Mouse (Mus musculus) neural tube, embryonic 13.5 days (tissue): Measurements from ENCODE around the gene Itsn1. TPM values are rescaled to one million over a fixed set of nuclear protein-coding genes. Genes with fewer than 3 reads are reported as not detected.

Experiments
- ATAC-seq: fragments of 200-750 bp; cut with Nextera tagmentation; 2 replicates; pipeline ENCODE4 v1.8.0; 2017; ENCODE audit warnings: low read depth, mild to moderate bottlenecking, moderate TSS enrichment, moderate library complexity
- H3K27ac ChIP-seq: fragments of 300-500 bp; sonication (generic); replicated peaks from 2 replicates; pipeline ENCODE4 v1.5.1; 2015; ENCODE audit warnings: moderate library complexity, mild to moderate bottlenecking, inconsistent platforms
- H3K27me3 ChIP-seq: fragments of 300-500 bp; sonication (generic); 2 replicates; pipeline ENCODE4 v1.6.1; 2015; ENCODE audit warnings: mild to moderate bottlenecking, inconsistent platforms
- H3K36me3 ChIP-seq: fragments of 300-500 bp; sonication (generic); 2 replicates; pipeline ENCODE4 v1.6.1; 2015; ENCODE audit warnings: mild to moderate bottlenecking, inconsistent platforms
- H3K4me1 ChIP-seq: fragments of 300-500 bp; sonication (generic); replicated peaks from 2 replicates; pipeline ENCODE4 v1.6.1; 2015; ENCODE audit warnings: inconsistent platforms
- H3K4me2 ChIP-seq: fragments of 300-500 bp; sonication (generic); 2 replicates; pipeline ENCODE4 v1.6.1; 2015; ENCODE audit warnings: inconsistent platforms, mild to moderate bottlenecking, moderate library complexity
- H3K4me3 ChIP-seq: fragments of 300-500 bp; sonication (generic); 2 replicates; pipeline ENCODE4 v1.5.1; 2015; ENCODE audit warnings: mild to moderate bottlenecking, inconsistent platforms
- H3K9ac ChIP-seq: fragments of 300-500 bp; sonication (generic); 2 replicates; pipeline ENCODE4 v1.6.1; 2015; ENCODE audit warnings: moderate library complexity, mild to moderate bottlenecking, inconsistent platforms
- H3K9me3 ChIP-seq: fragments of 300-500 bp; sonication (generic); 2 replicates; pipeline ENCODE4 v1.6.1; 2016; ENCODE audit warnings: inconsistent platforms
- WGBS: fragments of 180-500 bp; shearing (Covaris S2); methylation state at CpG from one replicate; pipeline ENCODE4 v1.1.7; 2015; 5-methylcytosine and 5-hydroxymethylcytosine counted together
- polyA plus RNA-seq: library from polyadenylated mRNA; unstranded; fragments of >200 nt; fragmentation: Nextera tagmentation; extraction: Ambion mirVana; gene quantifications from 2 replicates; pipeline ENCODE4 v1.2.1, GENCODE M21; 2015

Gene Itsn1
- polyA plus RNA-seq, 1 experiment from 2014 or later = 60.4 TPM

DNA sequence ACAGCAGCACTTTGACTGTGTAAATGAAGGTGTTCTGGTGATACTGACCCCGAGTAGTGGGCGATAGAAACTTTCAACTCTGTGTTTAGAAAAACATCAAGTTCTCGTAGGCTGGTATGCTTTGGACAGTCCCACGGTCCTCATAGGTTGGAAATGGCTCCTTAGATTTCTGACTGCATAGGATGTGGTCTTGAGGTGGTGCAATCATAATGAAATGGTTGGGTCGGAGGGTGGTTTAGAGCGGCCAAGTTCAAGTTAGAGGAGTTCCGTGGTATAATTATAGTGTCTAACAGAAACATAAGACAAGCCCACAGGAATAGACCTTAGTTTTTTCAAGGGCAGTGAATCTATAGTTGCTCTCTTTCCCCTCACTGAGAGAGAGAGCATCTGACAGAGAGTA lies 129.6 kb downstream of the Itsn1 start:
- no peak overlapping the region for H3K9ac ChIP-seq
- H3K27me3 ChIP-seq = no peaks in the 10 kb centered on the region
- no peak overlapping the region for H3K4me3 ChIP-seq
- no peak for ATAC-seq
- no peaks in the 10 kb centered on the region for H3K9me3 ChIP-seq
- no peak overlapping the region for H3K4me2 ChIP-seq
- H3K36me3 ChIP-seq = peaks cover 63% of the 10 kb centered on the region
- H3K4me1 ChIP-seq = peaks cover 43% of the 10 kb centered on the region
- 96% methylated on average over 7 of the region's 7 CpGs for WGBS
- H3K27ac ChIP-seq = no peak overlapping the region

DNA sequence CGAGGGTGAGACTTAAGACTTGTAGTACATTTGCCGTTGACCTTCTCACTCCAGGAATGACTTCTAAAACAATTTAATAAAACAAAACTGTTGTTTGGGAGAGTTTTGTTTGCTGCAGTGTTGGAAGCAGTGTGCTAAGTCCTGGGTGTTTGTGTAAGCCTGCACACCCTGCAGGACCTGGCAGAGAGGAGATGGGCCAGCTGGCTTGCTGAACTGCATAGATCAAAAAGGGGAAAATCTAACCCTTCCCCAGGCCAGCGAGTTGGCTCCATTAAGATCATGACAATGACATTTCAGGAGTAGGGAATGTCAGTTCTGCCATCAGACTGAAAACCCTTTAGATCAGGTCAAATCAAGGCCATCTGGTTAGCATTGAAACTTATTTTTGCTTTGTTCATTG lies 130.1 kb downstream of the Itsn1 start:
- 96% methylated on average over 3 of the region's 3 CpGs for WGBS
- H3K36me3 ChIP-seq = peaks cover 63% of the 10 kb centered on the region

DNA sequence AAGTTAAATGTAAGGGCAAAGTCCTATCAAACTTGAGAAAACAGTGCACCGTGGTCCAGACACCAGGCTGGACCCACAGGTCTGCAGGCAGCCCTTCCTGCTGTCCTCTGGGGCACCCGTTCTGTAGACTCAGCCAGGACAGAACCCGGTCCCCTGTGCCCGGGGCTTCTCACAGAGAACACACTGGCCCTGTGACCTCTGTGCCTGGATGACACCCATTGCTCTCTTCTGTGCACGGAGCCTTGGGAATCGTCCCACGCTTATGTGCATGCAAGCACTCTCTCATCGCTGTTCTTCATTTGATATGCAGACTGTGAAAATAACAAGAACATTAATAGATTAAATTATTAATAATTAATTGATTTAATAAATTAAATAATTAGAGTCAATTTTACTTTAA lies 130.9 kb downstream of the Itsn1 start:
- no peaks in the 10 kb centered on the region for H3K9me3 ChIP-seq
- peaks cover 49% of the 10 kb centered on the region for H3K4me1 ChIP-seq
- H3K27ac ChIP-seq = peak overlapping the region; percentile 78
- no peak overlapping the region for H3K4me2 ChIP-seq
- ATAC-seq = peak; percentile 32; the same call in 1 of the 2 replicates
- no peak overlapping the region for H3K4me3 ChIP-seq
- no peak overlapping the region for H3K9ac ChIP-seq
- no peaks in the 10 kb centered on the region for H3K27me3 ChIP-seq
- peaks cover 63% of the 10 kb centered on the region for H3K36me3 ChIP-seq
- WGBS = 66% methylated on average over 8 of the region's 8 CpGs

More for the DNA sequence above, 130.1 kb downstream of the Itsn1 start:
- peaks cover 43% of the 10 kb centered on the region for H3K4me1 ChIP-seq
- no peak overlapping the region for H3K27ac ChIP-seq
- no peak overlapping the region for H3K4me3 ChIP-seq
- no peaks in the 10 kb centered on the region for H3K27me3 ChIP-seq
- no peaks in the 10 kb centered on the region for H3K9me3 ChIP-seq
- no peak for ATAC-seq
- no peak overlapping the region for H3K4me2 ChIP-seq
- H3K9ac ChIP-seq = no peak overlapping the region

DNA sequence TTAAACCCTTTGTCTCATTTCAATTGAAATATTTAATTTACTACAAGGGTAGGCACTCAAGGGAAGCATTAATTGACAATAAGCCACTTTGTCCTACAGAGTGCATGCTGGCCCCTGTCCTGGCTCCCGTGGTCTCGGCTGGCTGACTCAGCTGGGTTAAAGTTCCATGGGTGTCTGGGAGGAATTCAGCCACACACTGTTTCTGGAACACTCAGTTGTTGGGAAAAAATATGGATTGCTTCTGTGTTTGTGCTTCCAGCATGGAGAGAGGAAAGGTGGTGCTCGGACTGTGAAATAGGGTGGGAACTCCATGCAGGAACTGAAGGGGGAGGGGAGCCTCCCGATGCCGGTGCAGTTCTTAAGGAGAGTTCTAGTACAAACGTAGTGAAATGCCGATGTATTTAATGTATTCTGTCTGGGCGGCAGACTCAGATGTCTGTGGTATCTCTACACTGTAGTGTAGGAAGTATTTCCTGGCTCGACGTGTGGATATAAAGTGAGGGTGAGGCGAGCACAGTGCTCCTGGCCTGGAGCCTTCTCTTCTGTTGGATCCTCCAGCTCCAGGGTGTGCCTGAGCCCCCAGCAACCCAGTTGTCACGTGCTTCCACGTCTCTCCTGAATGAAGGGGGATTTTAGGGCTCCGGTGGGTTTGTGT lies 131.5 kb downstream of the Itsn1 start:
- Histone ChIP-seq H3K4me2 (peak overlapping the region; percentile 13; the same call in 1 of the 2 replicates), H3K9me3 (no peaks in the 10 kb centered on the region), H3K4me3 (no peak overlapping the region), H3K27me3 (no peaks in the 10 kb centered on the region), H3K4me1 (peaks cover 55% of the 10 kb centered on the region), H3K9ac (no peak overlapping the region), H3K36me3 (peaks cover 64% of the 10 kb centered on the region), H3K27ac (peak overlapping the region; percentile 74)
- ATAC-seq = peak; percentile 82
- WGBS = 42% methylated on average over 14 of the region's 14 CpGs

DNA sequence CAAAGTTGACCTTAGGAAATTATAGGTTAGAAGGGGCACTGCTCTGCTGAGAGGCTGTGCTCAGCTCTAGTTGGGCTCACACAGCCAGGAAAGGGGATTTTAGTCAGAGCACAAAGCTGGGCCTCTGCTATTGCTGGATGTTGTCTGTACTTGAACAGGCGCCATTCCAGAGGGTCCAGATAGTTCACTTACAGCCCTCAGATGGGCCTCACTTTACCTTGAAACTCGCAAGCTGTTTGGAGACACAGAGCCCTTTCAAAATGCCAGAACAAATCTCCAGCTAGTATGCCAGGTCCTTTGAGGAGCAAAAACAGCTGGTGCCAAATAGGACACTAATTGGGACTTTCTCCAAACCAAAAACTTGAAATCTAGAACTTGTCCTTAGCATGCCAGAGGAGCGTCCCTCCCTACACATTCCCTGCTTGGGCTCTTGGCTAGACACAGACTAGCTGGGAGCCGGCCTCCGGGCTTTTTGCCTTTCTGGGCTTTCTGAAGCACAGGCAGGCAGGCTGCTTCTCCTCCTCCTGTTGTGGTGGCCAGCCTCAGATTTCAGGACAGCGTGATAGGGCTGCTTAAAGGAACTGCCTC lies 132.8 kb downstream of the Itsn1 start:
- no peak overlapping the region for H3K9ac ChIP-seq
- no peaks in the 10 kb centered on the region for H3K27me3 ChIP-seq
- H3K9me3 ChIP-seq = no peaks in the 10 kb centered on the region
- no peak overlapping the region for H3K4me3 ChIP-seq
- H3K4me2 ChIP-seq = no peak overlapping the region
- 0 out of 2 replicates have a peak overlapping the region, but pooled peaks have one; percentile 40 for H3K27ac ChIP-seq
- H3K4me1 ChIP-seq = peaks cover 59% of the 10 kb centered on the region
- peaks cover 61% of the 10 kb centered on the region for H3K36me3 ChIP-seq
- WGBS = 72% methylated on average over 6 of the region's 6 CpGs
- no peak for ATAC-seq

DNA sequence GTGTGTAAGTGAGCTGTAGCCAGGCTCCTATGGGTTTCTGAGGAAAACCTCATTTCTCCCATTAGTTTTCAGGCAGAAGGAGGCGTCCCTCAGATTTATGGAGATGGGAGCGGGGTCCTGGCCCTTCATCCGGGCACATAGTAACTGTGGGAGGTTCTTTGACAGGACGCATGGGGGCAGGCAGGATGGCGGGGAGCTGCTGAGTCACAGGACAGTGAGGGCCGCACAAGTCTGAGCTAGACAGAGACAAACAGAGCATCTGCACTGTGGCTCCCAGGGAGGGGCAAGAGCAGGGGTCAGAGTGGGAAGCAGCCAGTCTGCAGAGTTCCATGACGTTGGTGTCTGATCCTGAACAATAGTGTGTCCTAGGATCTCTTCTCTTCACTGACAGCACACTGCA lies 133.8 kb downstream of the Itsn1 start:
- Histone ChIP-seq H3K36me3 (peaks cover 61% of the 10 kb centered on the region), H3K9ac (no peak overlapping the region)

DNA sequence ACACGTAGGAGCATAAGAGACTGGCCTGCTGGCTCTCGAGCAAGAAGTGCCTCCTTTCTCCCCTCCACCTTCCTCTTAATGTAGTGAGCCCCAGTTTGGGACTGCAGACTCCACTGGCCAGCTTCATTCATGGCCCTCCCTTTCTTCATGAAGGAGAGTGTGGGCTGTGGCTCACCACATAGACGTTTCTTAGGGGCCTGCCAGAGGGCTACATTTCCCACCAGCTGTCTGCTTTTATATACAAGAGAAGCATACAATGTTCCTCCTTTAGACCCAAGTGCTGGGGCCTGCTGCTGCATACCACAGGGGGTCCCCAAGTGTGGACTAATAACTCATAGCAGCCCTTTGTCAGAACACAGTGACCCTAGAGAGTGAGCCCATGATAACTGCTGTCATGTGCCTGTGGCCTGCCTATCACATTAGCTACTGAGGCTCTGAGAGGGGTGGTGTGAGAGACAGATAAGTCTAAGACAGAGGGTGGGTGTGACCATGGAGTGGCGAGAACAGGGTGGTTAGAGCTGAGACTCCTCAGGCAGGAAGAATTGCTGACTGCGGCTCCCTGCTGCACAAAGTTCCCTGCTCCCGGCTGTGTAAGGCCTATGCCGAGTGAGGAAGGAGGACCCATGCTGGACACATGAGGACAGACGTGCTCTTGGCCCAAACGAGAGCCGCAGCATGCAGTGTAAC lies 135.7 kb downstream of the Itsn1 start:
- Histone ChIP-seq H3K4me1 (peaks cover 47% of the 10 kb centered on the region), H3K9ac (no peak overlapping the region), H3K4me2 (no peak overlapping the region), H3K36me3 (peaks cover 67% of the 10 kb centered on the region), H3K9me3 (no peaks in the 10 kb centered on the region), H3K4me3 (no peak overlapping the region), H3K27me3 (no peaks in the 10 kb centered on the region), H3K27ac (peak overlapping the region; percentile 49; the same call in 1 of the 2 replicates)
- WGBS = 65% methylated on average over 10 of the region's 10 CpGs
- ATAC-seq = no peak

More for the DNA sequence above, 133.8 kb downstream of the Itsn1 start:
- ATAC-seq = no peak
- Histone ChIP-seq H3K9me3 (no peaks in the 10 kb centered on the region), H3K4me1 (peaks cover 59% of the 10 kb centered on the region), H3K27me3 (no peaks in the 10 kb centered on the region), H3K27ac (peak overlapping the region; percentile 38; the same call in 1 of the 2 replicates), H3K4me3 (no peak overlapping the region), H3K4me2 (no peak overlapping the region)
- WGBS = 61% methylated on average over 7 of the region's 7 CpGs

DNA sequence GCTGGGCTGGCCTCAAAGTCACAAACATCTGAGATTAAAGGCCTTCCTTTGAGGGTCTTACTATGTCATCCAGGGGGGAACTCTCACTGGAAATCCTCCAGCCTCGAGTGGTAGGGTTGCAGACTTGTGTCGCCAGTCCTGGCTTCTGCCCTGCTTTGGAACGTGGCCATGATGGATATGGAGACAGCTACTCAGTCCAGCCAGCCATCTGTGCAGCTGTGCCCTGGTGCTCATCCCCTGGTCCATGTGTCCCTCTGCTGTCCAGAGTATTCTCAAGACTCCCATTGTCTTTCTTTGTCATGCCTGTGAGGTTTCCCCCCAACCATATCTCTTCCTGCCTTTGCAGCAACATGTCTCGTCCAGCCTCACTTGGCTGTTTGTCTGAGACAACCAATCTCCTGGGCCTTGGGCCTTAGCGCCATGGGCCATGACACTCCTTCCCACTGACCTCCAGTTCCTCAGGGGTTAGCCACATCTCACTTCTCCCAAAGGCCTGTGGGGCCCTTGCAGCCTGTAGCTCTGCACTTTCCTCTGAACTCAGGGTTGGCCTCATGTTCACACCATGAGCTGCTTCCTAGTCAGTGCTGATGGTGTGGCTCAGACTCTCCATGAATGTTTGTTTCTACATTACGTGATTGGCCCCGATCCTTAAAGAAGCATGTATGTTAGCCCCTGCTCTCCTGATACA lies 136.6 kb downstream of the Itsn1 start:
- Histone ChIP-seq H3K4me1 (peaks cover 39% of the 10 kb centered on the region), H3K36me3 (peaks cover 76% of the 10 kb centered on the region), H3K4me2 (no peak overlapping the region), H3K4me3 (no peak overlapping the region), H3K9me3 (no peaks in the 10 kb centered on the region), H3K27ac (0 out of 2 replicates have a peak overlapping the region, but pooled peaks have one; percentile 23), H3K27me3 (no peaks in the 10 kb centered on the region), H3K9ac (no peak overlapping the region)
- WGBS = 81% methylated on average over 7 of the region's 7 CpGs
- no peak for ATAC-seq

DNA sequence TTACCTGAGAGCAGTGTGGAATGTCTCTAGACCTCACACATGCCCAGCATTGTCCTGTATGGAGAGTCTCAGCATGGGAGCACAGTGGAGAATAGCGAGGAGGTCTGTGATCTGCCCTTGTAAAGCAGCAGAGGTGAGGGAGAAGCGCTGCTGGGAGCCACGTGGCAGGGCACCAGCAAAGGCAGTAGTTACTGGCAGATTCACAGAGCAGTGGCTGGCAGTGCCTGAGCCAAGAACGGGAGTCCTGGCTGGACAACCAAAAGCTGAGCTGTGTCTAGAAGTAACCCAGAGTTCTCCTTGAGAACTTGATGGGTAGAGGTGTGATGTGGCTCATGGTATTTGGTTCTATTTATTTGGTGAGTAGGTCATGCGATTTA lies 137.2 kb downstream of the Itsn1 start:
- Histone ChIP-seq H3K27me3 (no peaks in the 10 kb centered on the region), H3K36me3 (peaks cover 81% of the 10 kb centered on the region), H3K9me3 (no peaks in the 10 kb centered on the region), H3K27ac (0 out of 2 replicates have a peak overlapping the region, but pooled peaks have one; percentile 23), H3K9ac (no peak overlapping the region), H3K4me2 (no peak overlapping the region), H3K4me1 (peaks cover 33% of the 10 kb centered on the region), H3K4me3 (no peak overlapping the region)
- 88% methylated on average over 5 of the region's 5 CpGs for WGBS
- no peak for ATAC-seq

DNA sequence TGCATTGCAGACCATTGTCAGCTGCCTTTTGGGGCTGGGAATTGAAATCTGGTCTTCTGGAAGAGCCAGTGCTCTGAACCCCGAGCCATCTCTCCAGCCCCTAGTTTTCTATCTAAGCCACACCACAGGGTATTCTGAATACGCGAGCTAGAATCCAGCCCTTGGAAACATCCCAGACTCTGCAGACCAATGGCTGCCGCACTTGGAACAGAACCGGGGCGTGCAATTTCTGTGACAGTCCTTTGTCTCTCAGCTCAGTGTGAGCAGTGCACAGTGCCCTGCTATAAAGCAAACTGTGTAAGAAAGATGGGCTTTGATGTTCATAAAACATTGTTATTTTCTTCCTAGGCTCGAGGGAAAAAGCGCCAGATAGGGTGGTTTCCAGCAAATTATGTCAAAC lies 138.6 kb downstream of the Itsn1 start:
- no peak for ATAC-seq
- Histone ChIP-seq H3K4me2 (no peak overlapping the region), H3K9ac (no peak overlapping the region), H3K27ac (peak overlapping the region; percentile 23), H3K4me3 (no peak overlapping the region), H3K36me3 (peaks cover 93% of the 10 kb centered on the region), H3K4me1 (peaks cover 21% of the 10 kb centered on the region), H3K27me3 (no peaks in the 10 kb centered on the region), H3K9me3 (no peaks in the 10 kb centered on the region)
- WGBS = 80% methylated on average over 8 of the region's 8 CpGs

DNA sequence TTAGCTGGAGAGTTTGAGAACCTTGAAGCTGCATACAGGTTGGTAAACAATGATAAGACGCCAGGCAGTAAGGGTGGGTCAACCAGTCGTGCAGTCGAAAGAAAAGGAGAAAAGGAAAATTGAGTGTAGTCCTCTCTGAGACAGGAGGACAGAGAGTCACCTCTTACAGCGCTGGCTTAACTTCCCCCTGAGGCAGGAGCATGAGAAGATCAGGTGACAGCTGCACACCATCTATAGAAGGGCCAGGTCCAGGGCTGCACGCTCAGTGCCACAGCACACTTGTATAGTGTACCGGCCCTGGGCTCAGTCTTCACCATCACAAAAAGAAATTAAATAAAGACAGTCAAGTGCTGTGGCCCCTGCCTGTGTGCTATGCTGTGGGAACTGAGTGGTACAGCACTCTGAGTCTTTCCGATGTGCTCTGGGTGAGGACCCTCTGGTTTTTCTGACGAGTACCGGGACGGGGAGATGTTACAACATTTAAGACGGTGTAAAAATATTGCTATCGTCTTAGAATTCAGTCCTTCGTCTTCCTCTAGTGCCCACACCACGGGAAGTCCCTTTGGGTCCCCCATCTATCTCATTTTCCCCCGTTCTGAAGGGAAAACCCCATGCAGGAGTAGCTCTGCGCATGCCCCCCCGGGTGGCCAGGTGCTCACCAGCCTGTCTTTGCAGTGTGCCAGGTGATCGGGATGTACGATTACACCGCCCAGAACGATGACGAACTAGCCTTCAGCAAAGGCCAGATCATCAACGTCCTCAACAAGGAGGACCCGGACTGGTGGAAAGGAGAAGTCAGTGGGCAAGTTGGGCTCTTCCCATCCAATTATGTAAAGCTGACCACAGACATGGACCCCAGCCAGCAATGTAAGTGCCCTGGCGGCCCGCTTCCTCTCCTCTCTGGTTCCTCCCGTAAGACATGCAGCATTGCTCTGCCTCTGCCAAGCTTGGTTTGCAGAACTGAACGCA lies 140.1 kb downstream of the Itsn1 start:
- H3K4me2 ChIP-seq = no peak overlapping the region
- H3K9me3 ChIP-seq = no peaks in the 10 kb centered on the region
- H3K27me3 ChIP-seq = no peaks in the 10 kb centered on the region
- no peak for ATAC-seq
- no peak overlapping the region for H3K9ac ChIP-seq
- 91% methylated on average over 28 of the region's 28 CpGs for WGBS
- H3K27ac ChIP-seq = no peak overlapping the region
- H3K36me3 ChIP-seq = peaks cover 84% of the 10 kb centered on the region
- no peak overlapping the region for H3K4me3 ChIP-seq
- H3K4me1 ChIP-seq = peaks cover 16% of the 10 kb centered on the region
